In genomic region chr13:14088669-14089068, GRCm38 (mm10) we compare ENCODE assay signal across 17 mouse cellular contexts. TPM values are rescaled to one million over a fixed set of nuclear protein-coding genes. Genes with fewer than 3 reads are reported as not detected.
DNase-seq lines count a peak whose midpoint lies in the region; ATAC-seq and TF ChIP-seq lines count a peak whose summit lies in the region.
"Had no signal": no experiment of that assay in that cellular context is flagged by ENCODE, and none has a peak within 500 bp of the region (broad histone marks: within the 10 kb centered on the region; RNA-seq: fewer than 3 reads in every experiment).

No protein-coding gene starts in this region.

- TF ChIP-seq POLR2A in lung, adult 2 months (IDR thresholded peaks at IDR 0.05; ENCODE audit: borderline replicate concordance, extremely low read depth, low read depth, low read length) = no peak

- no peak overlapping the region for H3K4me3 ChIP-seq in lung, adult 2 months (replicated peaks; ENCODE audit: extremely low read depth, low read depth, low read length)
- no peak overlapping the region for H3K4me3 ChIP-seq in lung, embryonic 16.5 days (ENCODE audit: low read length)
- H3K4me3 ChIP-seq in midbrain, embryonic 16.5 days (ENCODE audit: low read depth, low read length) = no peak overlapping the region
- H3K4me3 ChIP-seq: embryonic facial prominence, embryonic 12.5 days; erythroblast, embryonic 14.5 days; forebrain, embryonic 13.5 days; hindbrain, embryonic 15.5 days; liver, embryonic 13.5 days had no signal

- 0 out of 2 replicates have a peak, but pooled peaks cover 2% of the 10 kb centered on the region for H3K36me3 ChIP-seq in lung, embryonic 16.5 days (ENCODE audit: control insufficient read depth, insufficient read depth, low read length)
- no peaks in the 10 kb centered on the region for H3K36me3 ChIP-seq in midbrain, embryonic 16.5 days (ENCODE audit: control insufficient read depth, insufficient read depth, low read length)
- H3K36me3 ChIP-seq: embryonic facial prominence, embryonic 12.5 days; hindbrain, embryonic 15.5 days; liver, embryonic 13.5 days had no signal

- no peaks in the 10 kb centered on the region; the same call in 1 of the 2 replicates for H3K9me3 ChIP-seq in lung, embryonic 16.5 days (ENCODE audit: control insufficient read depth, low read length)
- no peaks in the 10 kb centered on the region for H3K9me3 ChIP-seq in midbrain, embryonic 16.5 days (replicated peaks; ENCODE audit: control insufficient read depth, low read length, poor library complexity, severe bottlenecking)
- H3K9me3 ChIP-seq: embryonic facial prominence, embryonic 12.5 days; hindbrain, embryonic 15.5 days; liver, embryonic 13.5 days had no signal

- H3K27ac ChIP-seq in lung, embryonic 16.5 days (ENCODE audit: low read length) = peak overlapping the region; percentile 68
- no peak overlapping the region for H3K27ac ChIP-seq in midbrain, embryonic 16.5 days (ENCODE audit: low read length)
- H3K27ac ChIP-seq: embryonic facial prominence, embryonic 12.5 days; forebrain, embryonic 13.5 days; hindbrain, embryonic 15.5 days; liver, embryonic 13.5 days had no signal

- no peak overlapping the region for H3K9ac ChIP-seq in lung, embryonic 16.5 days (ENCODE audit: low read length)
- H3K9ac ChIP-seq in midbrain, embryonic 16.5 days (ENCODE audit: low read depth, low read length) = no peak overlapping the region
- H3K9ac ChIP-seq: embryonic facial prominence, embryonic 12.5 days; forebrain, embryonic 13.5 days; hindbrain, embryonic 15.5 days; liver, embryonic 13.5 days had no signal

- TF ChIP-seq CTCF in lung, adult 2 months (IDR thresholded peaks at IDR 0.05; ENCODE audit: insufficient read depth, low read length) = no peak

- intact Hi-C loops in heart, postnatal 10 days (cut with DNase I) = no loop called here

- no peaks in the 10 kb centered on the region for H3K27me3 ChIP-seq in lung, embryonic 16.5 days (ENCODE audit: control insufficient read depth, insufficient read depth, low read depth, low read length)
- no peaks in the 10 kb centered on the region for H3K27me3 ChIP-seq in midbrain, embryonic 16.5 days (ENCODE audit: control insufficient read depth, insufficient read depth, low read depth, low read length)
- H3K27me3 ChIP-seq: embryonic facial prominence, embryonic 12.5 days; forebrain, embryonic 13.5 days; hindbrain, embryonic 15.5 days; liver, embryonic 13.5 days had no signal

- WGBS in lung, adult 2 months = 70% methylated on average over 1 of the region's 1 CpGs
- 50% methylated on average over 1 of the region's 1 CpGs for WGBS in lung, embryonic 16.5 days
- 85% methylated on average over 1 of the region's 1 CpGs for WGBS in midbrain, embryonic 16.5 days

- no peak overlapping the region for H3K4me2 ChIP-seq in lung, embryonic 16.5 days (ENCODE audit: low read depth, low read length)
- no peak overlapping the region for H3K4me2 ChIP-seq in midbrain, embryonic 16.5 days (ENCODE audit: low read length)
- H3K4me2 ChIP-seq: embryonic facial prominence, embryonic 12.5 days; forebrain, embryonic 13.5 days; hindbrain, embryonic 15.5 days; liver, embryonic 13.5 days had no signal

- ATAC-seq in lung, embryonic 16.5 days (ENCODE audit: low read depth) = peak; percentile 93
- no peak for ATAC-seq in midbrain, embryonic 16.5 days
- ATAC-seq: forebrain, embryonic 13.5 days had no signal

- H3K4me1 ChIP-seq in lung, adult 2 months (ENCODE audit: control insufficient read depth, insufficient read depth, low read length) = peaks cover 5% of the 10 kb centered on the region
- H3K4me1 ChIP-seq in lung, embryonic 16.5 days (replicated peaks; ENCODE audit: control insufficient read depth, insufficient read depth, low read length) = no peaks in the 10 kb centered on the region
- H3K4me1 ChIP-seq in midbrain, embryonic 16.5 days (ENCODE audit: control insufficient read depth, insufficient read depth, low read length) = no peaks in the 10 kb centered on the region
- H3K4me1 ChIP-seq: embryonic facial prominence, embryonic 12.5 days; forebrain, embryonic 13.5 days; hindbrain, embryonic 15.5 days had no signal

- peak; percentile 63 to 75 for DNase-seq in lung, adult 18-20 months
- no peak for DNase-seq in lung, adult 2 months
- DNase-seq in heart, postnatal 10 days = peak; percentile 43 to 45
- no peak for DNase-seq in adrenal gland, adult 2 months
- no peak for DNase-seq in frontal cortex, postnatal 36 days (ENCODE audit: low spot score in 2 of 2)
- DNase-seq: cerebellum, adult 9-10 months; gastrocnemius, postnatal 10 days; kidney, adult 11 months; liver, embryonic 13.5 days; right cerebral cortex, postnatal 25 days; thymus, postnatal 36 days had no signal

RNA-seq across cellular contexts. Expression of gene Ggps1, which starts 25.4 kb away (rescaled TPM):
- 7.1 and 12.0 TPM in 2 replicates for polyA plus RNA-seq in lung, adult 2 months (2012; rRNA removed)
- total RNA-seq in heart, postnatal 10 days (2021) = 10 to 100 TPM; 31.8 to 35.8 TPM
- polyA plus RNA-seq in lung, embryonic 16.5 days (2015; fragmentation: Nextera tagmentation; extraction: Ambion mirVana) = 44.5 and 49.5 TPM in 2 replicates
- 10 to 100 TPM; 37.4 to 37.6 TPM for total RNA-seq in adrenal gland, adult 2 months (2021)
- 2.6 and 2.9 TPM in 2 replicates for polyA plus RNA-seq in adrenal gland, adult 2 months (2012; rRNA removed)
- 80.6 and 81.0 TPM in 2 replicates for polyA plus RNA-seq in midbrain, embryonic 16.5 days (2015; fragmentation: Nextera tagmentation; extraction: Ambion mirVana)

RNA-seq across cellular contexts. Expression of gene Arid4b, which starts 25.6 kb away (rescaled TPM):
- polyA plus RNA-seq in lung, adult 2 months (2012; rRNA removed) = 4.9 and 7.9 TPM in 2 replicates
- 10 to 100 TPM; 28.0 to 29.1 TPM for total RNA-seq in heart, postnatal 10 days (2021)
- 62.5 and 64.1 TPM in 2 replicates for polyA plus RNA-seq in lung, embryonic 16.5 days (2015; fragmentation: Nextera tagmentation; extraction: Ambion mirVana)
- 10 to 100 TPM; 25.5 to 34.6 TPM for total RNA-seq in adrenal gland, adult 2 months (2021)
- 5.5 TPM in 2 replicates for polyA plus RNA-seq in adrenal gland, adult 2 months (2012; rRNA removed)
- polyA plus RNA-seq in midbrain, embryonic 16.5 days (2015; fragmentation: Nextera tagmentation; extraction: Ambion mirVana) = 80.9 and 89.7 TPM in 2 replicates

RNA-seq across cellular contexts. Expression of gene Tbce, which starts 49.2 kb away (rescaled TPM):
- 14.2 and 22.0 TPM in 2 replicates for polyA plus RNA-seq in lung, adult 2 months (2012; rRNA removed)
- 10 to 100 TPM; 25.8 to 26.7 TPM for total RNA-seq in heart, postnatal 10 days (2021)
- polyA plus RNA-seq in lung, embryonic 16.5 days (2015; fragmentation: Nextera tagmentation; extraction: Ambion mirVana) = 56.0 and 57.7 TPM in 2 replicates
- total RNA-seq in adrenal gland, adult 2 months (2021) = 10 to 100 TPM; 35.2 to 45.3 TPM
- polyA plus RNA-seq in adrenal gland, adult 2 months (2012; rRNA removed) = 5.4 and 8.4 TPM in 2 replicates
- 106 TPM in 2 replicates for polyA plus RNA-seq in midbrain, embryonic 16.5 days (2015; fragmentation: Nextera tagmentation; extraction: Ambion mirVana)

Comparison
In these comparisons a context has a peak if more than half of its experiments do, and no peak if none do; other contexts are left out.
1. DNase-seq: peak in lung, adult 18-20 months (2 of 2) and heart, postnatal 10 days (2 of 2); none in lung, adult 2 months (single experiment), adrenal gland, adult 2 months (single experiment) and frontal cortex, postnatal 36 days (0 of 2).